In genomic region chr5:72244134-72244533, GRCm38 (mm10) we compare ENCODE assay signal across 7 mouse cellular contexts.
A peak's percentile ranks its signal among the peaks of the same experiment; 100 is the strongest.
DNase-seq lines count a peak whose midpoint lies in the region; ATAC-seq and TF ChIP-seq lines count a peak whose summit lies in the region.

No protein-coding gene starts in this region.

- no peak for DNase-seq in liver, postnatal 0 days
- peak; percentile 67 for DNase-seq in gastrocnemius, adult 2 months
- peak; percentile 61 to 79 for DNase-seq in layer of hippocampus, postnatal 10 days (ENCODE audit: low spot score in 2 of 2)
- DNase-seq in skeletal muscle tissue, adult 2 months (ENCODE audit: low read depth, low spot score): peak; percentile 32

- H3K27me3 ChIP-seq in liver, postnatal 0 days (ENCODE audit: insufficient read depth, low read length): no peaks in the 10 kb centered on the region
- H3K27me3 ChIP-seq in liver, embryonic 12.5 days (replicated peaks): no peaks in the 10 kb centered on the region

- H3K4me1 ChIP-seq in liver, postnatal 0 days (ENCODE audit: insufficient read depth): no peaks in the 10 kb centered on the region
- no peaks in the 10 kb centered on the region for H3K4me1 ChIP-seq in liver, embryonic 12.5 days
- peaks cover 6% of the 10 kb centered on the region for H3K4me1 ChIP-seq in brown adipose tissue, adult 24 weeks (ENCODE audit: control insufficient read depth, insufficient read depth, insufficient read length, low read length)

- H3K36me3 ChIP-seq in liver, postnatal 0 days (replicated peaks; ENCODE audit: insufficient read depth, low read length): peaks cover 40% of the 10 kb centered on the region
- peaks cover 43% of the 10 kb centered on the region for H3K36me3 ChIP-seq in liver, embryonic 12.5 days

- TF ChIP-seq EP300 in liver, postnatal 0 days (IDR thresholded peaks at IDR 0.05; ENCODE audit: low read depth): no peak

- no peak overlapping the region for H3K9ac ChIP-seq in liver, postnatal 0 days (replicated peaks)
- H3K9ac ChIP-seq in liver, embryonic 12.5 days: no peak overlapping the region

- no peak overlapping the region for H3K4me2 ChIP-seq in liver, postnatal 0 days (ENCODE audit: low read depth, low read length)
- no peak overlapping the region for H3K4me2 ChIP-seq in liver, embryonic 12.5 days

- no peaks in the 10 kb centered on the region for H3K9me3 ChIP-seq in liver, postnatal 0 days (ENCODE audit: low read length)
- H3K9me3 ChIP-seq in liver, embryonic 12.5 days (replicated peaks): no peaks in the 10 kb centered on the region

- H3K27ac ChIP-seq in liver, postnatal 0 days (ENCODE audit: low read depth): no peak overlapping the region
- H3K27ac ChIP-seq in liver, embryonic 12.5 days: no peak overlapping the region
- peak overlapping the region; percentile 27; the same call in 1 of the 2 replicates for H3K27ac ChIP-seq in brown adipose tissue, adult 24 weeks (replicated peaks; ENCODE audit: low read depth, low read length)
- no peak overlapping the region for H3K27ac ChIP-seq in gastrocnemius, adult 2 months

- peak; percentile 38 for TF ChIP-seq CTCF in liver, postnatal 0 days (IDR thresholded peaks at IDR 0.05; ENCODE audit: low read depth)
- no peak for TF ChIP-seq CTCF in gastrocnemius, adult 2 months (IDR thresholded peaks at IDR 0.05)

- no peak for ATAC-seq in liver, postnatal 0 days
- no peak for ATAC-seq in liver, embryonic 12.5 days
- ATAC-seq in monocyte, adult 5-6 weeks (replicated peaks; ENCODE audit: insufficient number of reproducible peaks, low FRiP score, low TSS enrichment, poor library complexity, severe bottlenecking): no peak

- intact Hi-C loops in gastrocnemius, adult 2 months (cut with DNase I): no loop called here

- WGBS in liver, postnatal 0 days (ENCODE audit: insufficient replicate concordance): 67% methylated on average over 3 of the region's 3 CpGs
- 74% methylated on average over 3 of the region's 3 CpGs for WGBS in liver, embryonic 12.5 days (ENCODE audit: insufficient replicate concordance)

- no peak overlapping the region for H3K4me3 ChIP-seq in liver, postnatal 0 days (ENCODE audit: low read depth, low read length)
- no peak overlapping the region for H3K4me3 ChIP-seq in liver, embryonic 12.5 days
- H3K4me3 ChIP-seq in brown adipose tissue, adult 24 weeks (ENCODE audit: insufficient read depth, low read depth, low read length): no peak overlapping the region
- H3K4me3 ChIP-seq in gastrocnemius, adult 2 months: no peak overlapping the region
